Mouse (Mus musculus): ENCODE data around the gene Gm17469. TPM values are rescaled to one million over a fixed set of nuclear protein-coding genes. Genes with fewer than 3 reads are reported as not detected.

The Gm17469 gene
- polyA plus RNA-seq (2012; ENCODE audit: low replicate concordance) = not detected in 2 replicates

GRCm38 (mm10) chrX:124629593-124629992, at the start of gene Gm17469:
Gene Gm17469 (plus strand): TSS chrX:124629893.

Other genes with a start within 250 kb of the Gm17469 start
- not detected in 2 replicates for gene Gm17584, start 129.3 kb upstream of the Gm17469 start, polyA plus RNA-seq (2012; ENCODE audit: low replicate concordance)

Data from leukemia stem cell, adult 10-12 weeks (primary cell).